Comparison of ENCODE assay signal across 8 mouse cellular contexts in genomic region chr11:115747351-115747750, GRCm38 (mm10). TPM values are rescaled to one million over a fixed set of nuclear protein-coding genes. Genes with fewer than 3 reads are reported as not detected.
DNase-seq lines count a peak whose midpoint lies in the region; ATAC-seq lines count a peak whose summit lies in the region.

No protein-coding gene starts in this region.

- no peak for DNase-seq in lung, postnatal 10 days
- DNase-seq in thymus, postnatal 4 days, result peak; percentile 40
- DNase-seq in frontal cortex, adult 2 months (ENCODE audit: extremely low spot score in 1 of 2, low spot score in 1 of 2), result no peak
- no peak for DNase-seq in adrenal gland, adult 8-10 months
- DNase-seq in c-Kit-positive CD71-positive TER-119-positive erythroid progenitor cells, embryonic 14.5 days (ENCODE audit: low spot score), result no peak

- H3K4me2 ChIP-seq in lung, embryonic 16.5 days (ENCODE audit: low read depth, low read length), result peak overlapping the region; percentile 33
- H3K4me2 ChIP-seq in forebrain, embryonic 16.5 days (ENCODE audit: low read length), result peak overlapping the region; percentile 51
- H3K4me2 ChIP-seq in liver, embryonic 15.5 days, result peak overlapping the region; percentile 10; the same call in 1 of the 2 replicates

- 0 out of 2 replicates have a peak overlapping the region, but pooled peaks have one; percentile 35 for H3K9ac ChIP-seq in lung, embryonic 16.5 days (ENCODE audit: low read length)
- peak overlapping the region; percentile 2; the same call in 1 of the 2 replicates for H3K9ac ChIP-seq in forebrain, embryonic 16.5 days (replicated peaks; ENCODE audit: low read depth, low read length)
- H3K9ac ChIP-seq in liver, embryonic 15.5 days, result no peak overlapping the region

- H3K9me3 ChIP-seq in lung, embryonic 16.5 days (ENCODE audit: control insufficient read depth, low read length), result no peaks in the 10 kb centered on the region
- no peaks in the 10 kb centered on the region for H3K9me3 ChIP-seq in forebrain, embryonic 16.5 days (ENCODE audit: control insufficient read depth, low read length)
- no peaks in the 10 kb centered on the region for H3K9me3 ChIP-seq in liver, embryonic 15.5 days (replicated peaks)

- 6% methylated on average over 11 of the region's 15 CpGs for WGBS in lung, embryonic 16.5 days
- 8% methylated on average over 10 of the region's 15 CpGs for WGBS in forebrain, embryonic 16.5 days
- 6% methylated on average over 15 of the region's 15 CpGs for WGBS in liver, embryonic 15.5 days (ENCODE audit: insufficient replicate concordance)

- no peak overlapping the region for H3K27ac ChIP-seq in lung, embryonic 16.5 days (ENCODE audit: low read length)
- H3K27ac ChIP-seq in forebrain, embryonic 16.5 days (ENCODE audit: low read length), result peak overlapping the region; percentile 21; the same call in 1 of the 2 replicates
- H3K27ac ChIP-seq in liver, embryonic 15.5 days (replicated peaks), result no peak overlapping the region

- ATAC-seq in lung, embryonic 16.5 days (ENCODE audit: low read depth), result no peak
- ATAC-seq in forebrain, embryonic 16.5 days, result peak; percentile 36; the same call in 1 of the 2 replicates
- no peak for ATAC-seq in liver, embryonic 15.5 days (ENCODE audit: insufficient read depth)

- H3K4me3 ChIP-seq in lung, embryonic 16.5 days (ENCODE audit: low read length), result no peak overlapping the region
- H3K4me3 ChIP-seq in forebrain, embryonic 16.5 days (replicated peaks; ENCODE audit: low read length), result peak overlapping the region; percentile 23
- H3K4me3 ChIP-seq in liver, embryonic 15.5 days (replicated peaks), result no peak overlapping the region

- H3K27me3 ChIP-seq in lung, embryonic 16.5 days (ENCODE audit: control insufficient read depth, insufficient read depth, low read depth, low read length), result no peaks in the 10 kb centered on the region
- no peaks in the 10 kb centered on the region for H3K27me3 ChIP-seq in forebrain, embryonic 16.5 days (replicated peaks; ENCODE audit: control insufficient read depth, insufficient read depth, low read length)
- peaks cover 28% of the 10 kb centered on the region for H3K27me3 ChIP-seq in liver, embryonic 15.5 days

- H3K4me1 ChIP-seq in lung, embryonic 16.5 days (replicated peaks; ENCODE audit: control insufficient read depth, insufficient read depth, low read length), result peaks cover 5% of the 10 kb centered on the region
- H3K4me1 ChIP-seq in forebrain, embryonic 16.5 days (replicated peaks; ENCODE audit: control insufficient read depth, insufficient read depth, low read length), result no peaks in the 10 kb centered on the region; the same call in 1 of the 2 replicates
- H3K4me1 ChIP-seq in liver, embryonic 15.5 days (replicated peaks), result peaks cover 8% of the 10 kb centered on the region; the same call in 1 of the 2 replicates

- no peaks in the 10 kb centered on the region for H3K36me3 ChIP-seq in lung, embryonic 16.5 days (ENCODE audit: control insufficient read depth, insufficient read depth, low read length)
- no peaks in the 10 kb centered on the region for H3K36me3 ChIP-seq in forebrain, embryonic 16.5 days (ENCODE audit: control insufficient read depth, insufficient read depth)
- H3K36me3 ChIP-seq in liver, embryonic 15.5 days (replicated peaks), result no peaks in the 10 kb centered on the region

RNA-seq across cellular contexts. Expression of gene Tmem94, which starts 17.9 kb away (rescaled TPM):
- 28.2 and 29.1 TPM in 2 replicates for polyA plus RNA-seq in lung, embryonic 16.5 days (2015; fragmentation: Nextera tagmentation; extraction: Ambion mirVana)
- polyA plus RNA-seq in forebrain, embryonic 16.5 days (2015; fragmentation: Nextera tagmentation; extraction: Ambion mirVana), result 29.1 and 29.8 TPM in 2 replicates
- polyA plus RNA-seq in liver, embryonic 15.5 days (2015; fragmentation: Nextera tagmentation; extraction: Ambion mirVana), result 9.9 and 10.1 TPM in 2 replicates
- 49.7 and 57.3 TPM in 2 replicates for polyA plus RNA-seq in frontal cortex, adult 2 months (2012; rRNA removed)
- 100 to 1,000 TPM in 2 of 4 experiments, 10 to 100 TPM in 2; 83.2 to 102 (median 95.5) TPM for total RNA-seq in adrenal gland, adult 8-10 months (2022)

RNA-seq across cellular contexts. Expression of gene Grb2, which starts 39.0 kb away (rescaled TPM):
- polyA plus RNA-seq in lung, embryonic 16.5 days (2015; fragmentation: Nextera tagmentation; extraction: Ambion mirVana), result 81.0 and 82.7 TPM in 2 replicates
- polyA plus RNA-seq in forebrain, embryonic 16.5 days (2015; fragmentation: Nextera tagmentation; extraction: Ambion mirVana), result 188 and 194 TPM in 2 replicates
- polyA plus RNA-seq in liver, embryonic 15.5 days (2015; fragmentation: Nextera tagmentation; extraction: Ambion mirVana), result 53.4 and 55.8 TPM in 2 replicates
- 194 and 200 TPM in 2 replicates for polyA plus RNA-seq in frontal cortex, adult 2 months (2012; rRNA removed)
- total RNA-seq in adrenal gland, adult 8-10 months (2022), result 100 to 1,000 TPM; 136 to 165 (median 160) TPM
